Mouse (Mus musculus) midbrain, embryonic 12.5 days (tissue): ENCODE measurements around the gene Fam69a. TPM values are rescaled to one million over a fixed set of nuclear protein-coding genes. Genes with fewer than 3 reads are reported as not detected.

ENCODE experiments used
- ATAC-seq: fragments of 200-750 bp; cut with Nextera tagmentation; 2 replicates; pipeline ENCODE4 v1.8.0; 2017; ENCODE audit warnings: low read depth, moderate TSS enrichment, moderate library complexity; ENCODE audit not compliant: low FRiP score
- H3K27ac ChIP-seq: fragments of 300-500 bp; sonication (generic); replicated peaks from 2 replicates; pipeline ENCODE4 v1.5.1; 2016; ENCODE audit warnings: mild to moderate bottlenecking
- H3K27me3 ChIP-seq: fragments of 300-500 bp; sonication (generic); 2 replicates; pipeline ENCODE4 v1.6.1; 2016; ENCODE audit warnings: mild to moderate bottlenecking
- H3K36me3 ChIP-seq: fragments of 300-500 bp; sonication (generic); 2 replicates; pipeline ENCODE4 v1.6.1; 2016
- H3K4me1 ChIP-seq: fragments of 300-500 bp; sonication (generic); 2 replicates; pipeline ENCODE4 v1.6.1; 2016
- H3K4me2 ChIP-seq: fragments of 300-500 bp; sonication (generic); replicated peaks from 2 replicates; pipeline ENCODE4 v1.6.1; 2016; ENCODE audit warnings: mild to moderate bottlenecking, moderate library complexity
- H3K4me3 ChIP-seq: fragments of 300-500 bp; sonication (generic); 2 replicates; pipeline ENCODE4 v1.5.1; 2016; ENCODE audit warnings: mild to moderate bottlenecking
- H3K9ac ChIP-seq: fragments of 300-500 bp; sonication (generic); replicated peaks from 2 replicates; pipeline ENCODE4 v1.6.1; 2016; ENCODE audit warnings: mild to moderate bottlenecking, moderate library complexity
- H3K9me3 ChIP-seq: fragments of 300-500 bp; sonication (generic); 2 replicates; pipeline ENCODE4 v1.6.1; 2016; ENCODE audit warnings: mild to moderate bottlenecking
- WGBS: fragments of 180-500 bp; shearing (Covaris S2); methylation state at CpG from one replicate; pipeline ENCODE4 v1.1.7; 2016; 5-methylcytosine and 5-hydroxymethylcytosine counted together
- polyA plus RNA-seq: library from polyadenylated mRNA; unstranded; fragments of >200 nt; fragmentation: Nextera tagmentation; extraction: Ambion mirVana; gene quantifications from 2 replicates; pipeline ENCODE4 v1.2.1, GENCODE M21; 2016

The Fam69a gene
- polyA plus RNA-seq, 1 experiment from 2014 or later: 28.3 TPM

DNA sequence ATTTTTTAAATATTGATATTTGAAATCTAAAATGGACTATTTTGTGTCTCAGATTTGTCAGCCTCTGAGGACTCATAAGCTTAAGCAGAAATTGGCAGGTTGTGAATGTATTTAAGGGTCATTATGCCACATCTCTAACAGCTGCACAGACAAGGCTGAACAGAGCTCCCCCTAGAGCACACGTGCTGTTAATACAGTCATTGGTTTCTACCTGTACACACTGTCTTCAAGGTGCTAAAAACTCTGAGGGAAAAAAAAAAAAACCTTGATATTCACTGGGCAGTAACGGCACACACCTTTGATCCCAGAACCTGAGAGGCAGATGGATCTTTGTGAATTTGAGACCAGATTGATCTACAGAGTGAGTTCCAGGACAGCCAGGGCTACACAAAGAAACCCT, 127.9 kb downstream of the Fam69a start:
- ATAC-seq: no peak
- Histone ChIP-seq H3K36me3 (no peaks in the 10 kb centered on the region), H3K9ac (no peak overlapping the region), H3K4me2 (no peak overlapping the region), H3K4me3 (no peak overlapping the region), H3K4me1 (peaks cover 8% of the 10 kb centered on the region), H3K27ac (no peak overlapping the region), H3K27me3 (no peaks in the 10 kb centered on the region), H3K9me3 (no peaks in the 10 kb centered on the region)
- 49% methylated on average over 2 of the region's 2 CpGs for WGBS

Other genes starting within 250 kb of the Fam69a start
- gene Ube2d2b, start 157.0 kb downstream of the Fam69a start, polyA plus RNA-seq: 0.13 and 0.51 TPM in 2 replicates
- gene Evi5, start 112.0 kb downstream of the Fam69a start, polyA plus RNA-seq: 51.5 and 55.3 TPM in 2 replicates
- 60.5 and 65.2 TPM in 2 replicates for gene Rpl5, start 86.6 kb downstream of the Fam69a start, polyA plus RNA-seq
- gene Mtf2, start 78.6 kb upstream of the Fam69a start, polyA plus RNA-seq: 132 and 141 TPM in 2 replicates
- gene Tmed5, start 145.5 kb upstream of the Fam69a start, polyA plus RNA-seq: 27.0 and 27.2 TPM in 2 replicates
- gene Ccdc18, start 145.8 kb upstream of the Fam69a start, polyA plus RNA-seq: 8.5 and 9.5 TPM in 2 replicates